Mouse (Mus musculus): ENCODE results near the gene Slc5a9. TPM values are rescaled to one million over a fixed set of nuclear protein-coding genes. Genes with fewer than 3 reads are reported as not detected.

Gene Slc5a9
- not detected in 2 replicates for polyA plus RNA-seq (2012)

GRCm38 (mm10) chr4:111902775-111903174, at the start of gene Slc5a9:
Gene Slc5a9, minus strand, starts transcription at chr4:111902918.
- no peak for TF ChIP-seq GATA1 (IDR thresholded peaks at IDR 0.05; ENCODE audit: low read length)

GRCm38 (mm10) chr4:111919092-111919491, 16.4 kb upstream of the Slc5a9 start, which contains the start of gene Skint8:
Gene Skint8, plus strand, starts transcription at chr4:111919392.
- no peak for TF ChIP-seq GATA1 (IDR thresholded peaks at IDR 0.05; ENCODE audit: low read length)

- no peak for TF ChIP-seq GATA1 (IDR thresholded peaks at IDR 0.05; ENCODE audit: low read length)
Measured at GRCm38 (mm10) chr4:111907926-111908325, 5.2 kb upstream of the Slc5a9 start.

- TF ChIP-seq GATA1 (IDR thresholded peaks at IDR 0.05; ENCODE audit: low read length): no peak
Measured at GRCm38 (mm10) chr4:111901473-111901872, 1.2 kb downstream of the Slc5a9 start.

GRCm38 (mm10) chr4:111898566-111898965, 4.2 kb downstream of the Slc5a9 start:
- TF ChIP-seq GATA1 (IDR thresholded peaks at IDR 0.05; ENCODE audit: low read length): no peak

- no peak for TF ChIP-seq GATA1 (IDR thresholded peaks at IDR 0.05; ENCODE audit: low read length)
Measured at GRCm38 (mm10) chr4:111897755-111898154, 5.0 kb downstream of the Slc5a9 start.

GRCm38 (mm10) chr4:111892138-111892537, 10.6 kb downstream of the Slc5a9 start:
- no peak for TF ChIP-seq GATA1 (IDR thresholded peaks at IDR 0.05; ENCODE audit: low read length)

GRCm38 (mm10) chr4:111886607-111887006, 16.1 kb downstream of the Slc5a9 start:
- TF ChIP-seq GATA1 (IDR thresholded peaks at IDR 0.05; ENCODE audit: low read length): no peak

GRCm38 (mm10) chr4:111886018-111886417, 16.7 kb downstream of the Slc5a9 start:
- TF ChIP-seq GATA1 (IDR thresholded peaks at IDR 0.05; ENCODE audit: low read length): no peak

- TF ChIP-seq GATA1 (IDR thresholded peaks at IDR 0.05; ENCODE audit: low read length): no peak
Measured at GRCm38 (mm10) chr4:111883543-111883942, 19.2 kb downstream of the Slc5a9 start.

- no peak for TF ChIP-seq GATA1 (IDR thresholded peaks at IDR 0.05; ENCODE audit: low read length)
Measured at GRCm38 (mm10) chr4:111880112-111880875, 22.4 kb downstream of the Slc5a9 start.

- no peak for TF ChIP-seq GATA1 (IDR thresholded peaks at IDR 0.05; ENCODE audit: low read length)
Measured at GRCm38 (mm10) chr4:111867743-111868401, 34.8 kb downstream of the Slc5a9 start.

- no peak for TF ChIP-seq GATA1 (IDR thresholded peaks at IDR 0.05; ENCODE audit: low read length)
Measured at GRCm38 (mm10) chr4:111866701-111867100, 36.0 kb downstream of the Slc5a9 start.

GRCm38 (mm10) chr4:111852626-111853025, 50.1 kb downstream of the Slc5a9 start:
- TF ChIP-seq GATA1 (IDR thresholded peaks at IDR 0.05; ENCODE audit: low read length): no peak

GRCm38 (mm10) chr4:111838882-111839281, 63.8 kb downstream of the Slc5a9 start:
- no peak for TF ChIP-seq GATA1 (IDR thresholded peaks at IDR 0.05; ENCODE audit: low read length)

Other genes with a start within 250 kb of the Slc5a9 start
- gene Spata6, start 182.9 kb downstream of the Slc5a9 start, polyA plus RNA-seq (2012): not detected in 2 replicates
- not detected in 2 replicates for gene Skint8, start 16.5 kb upstream of the Slc5a9 start, polyA plus RNA-seq (2012)
- gene Skint7, start 70.0 kb upstream of the Slc5a9 start, polyA plus RNA-seq (2012): not detected in 2 replicates
- not detected in 2 replicates for gene Skint1, start 103.4 kb upstream of the Slc5a9 start, polyA plus RNA-seq (2012)
- gene Skint4, start 169.1 kb upstream of the Slc5a9 start, polyA plus RNA-seq (2012): not detected in 2 replicates

Data from G1E-ER4 (cell line).